Comparison of ENCODE assay signal across 8 mouse cellular contexts in the genomic region with DNA sequence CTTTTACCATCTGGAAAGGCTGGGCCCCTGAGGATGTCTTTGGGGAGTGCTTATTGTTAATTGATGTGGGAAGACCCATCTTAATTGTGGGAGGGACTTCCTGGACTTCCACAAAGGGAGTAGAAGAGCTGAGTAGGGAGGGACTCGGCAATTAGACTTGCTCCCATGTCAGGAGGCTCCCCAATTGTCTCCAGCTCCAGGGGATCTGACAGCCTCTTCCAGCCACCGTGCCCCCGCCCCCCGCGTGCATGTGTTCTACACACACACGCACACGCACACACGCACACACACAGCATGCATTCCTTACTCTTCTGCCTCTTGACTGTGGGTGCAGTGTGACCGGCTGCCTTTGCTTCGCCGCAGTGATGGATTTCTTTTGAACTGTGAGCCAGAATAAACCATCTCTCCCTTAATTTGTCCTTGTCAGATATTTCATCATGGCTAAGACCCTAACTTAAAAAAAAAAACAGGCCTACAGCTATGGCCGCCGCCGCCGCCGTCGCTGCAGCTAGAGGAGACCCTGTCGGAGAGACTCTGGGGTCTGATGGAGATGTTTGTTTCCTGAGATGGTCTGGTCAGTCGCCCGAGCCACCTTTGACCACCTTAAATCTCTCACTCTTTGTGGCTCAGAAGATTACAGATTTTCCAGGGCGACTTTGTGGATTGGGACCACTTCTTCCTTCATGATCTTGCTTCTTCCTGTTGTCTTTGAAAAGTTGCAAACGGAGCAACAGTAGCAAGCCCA. TPM values are rescaled to one million over a fixed set of nuclear protein-coding genes. Genes with fewer than 3 reads are reported as not detected.
DNase-seq lines count a peak whose midpoint lies in the region; ATAC-seq and TF ChIP-seq lines count a peak whose summit lies in the region.

No protein-coding gene starts in this region.

- ATAC-seq in granulocyte monocyte progenitor cell, adult 5-6 weeks (replicated peaks; ENCODE audit: poor library complexity, severe bottlenecking) = 0 out of 2 replicates have a peak, but pooled peaks have one; percentile 20
- no peak for ATAC-seq in intestine, postnatal 0 days
- peak; percentile 33; the same call in 1 of the 2 replicates for ATAC-seq in megakaryocyte progenitor cell, adult 5-6 weeks (replicated peaks; ENCODE audit: poor library complexity)

- H3K9ac ChIP-seq in intestine, postnatal 0 days (ENCODE audit: low read depth, low read length) = peak overlapping the region; percentile 40; the same call in 1 of the 2 replicates

- peak; percentile 36 to 45 for DNase-seq in cerebellum, postnatal 10 days
- DNase-seq in cerebellum, adult 9-11 months = no peak
- peak; percentile 49 for DNase-seq in adrenal gland, postnatal 10 days
- peak; percentile 30 for DNase-seq in thymus, postnatal 0 days (ENCODE audit: low spot score)
- DNase-seq in layer of hippocampus, adult 9-10 months (ENCODE audit: low spot score) = no peak

- no peaks in the 10 kb centered on the region for H3K27me3 ChIP-seq in intestine, postnatal 0 days (replicated peaks; ENCODE audit: control insufficient read depth, insufficient read depth, low read length)

- H3K4me3 ChIP-seq in intestine, postnatal 0 days (ENCODE audit: low read depth, low read length) = peak overlapping the region; percentile 39

- no peaks in the 10 kb centered on the region for H3K4me1 ChIP-seq in intestine, postnatal 0 days (replicated peaks; ENCODE audit: control insufficient read depth, insufficient read depth, low read length)

- H3K27ac ChIP-seq in intestine, postnatal 0 days (ENCODE audit: low read depth, low read length) = no peak overlapping the region; the same call in 1 of the 2 replicates

- no peaks in the 10 kb centered on the region for H3K36me3 ChIP-seq in intestine, postnatal 0 days (ENCODE audit: control insufficient read depth, insufficient read depth)

- TF ChIP-seq CTCF in intestine, postnatal 0 days (IDR thresholded peaks at IDR 0.05; ENCODE audit: low read depth) = no peak

- peak overlapping the region; percentile 71 for H3K4me2 ChIP-seq in intestine, postnatal 0 days (replicated peaks; ENCODE audit: low read depth)

- WGBS in intestine, postnatal 0 days = 10% methylated on average over 21 of the region's 22 CpGs

- H3K9me3 ChIP-seq in intestine, postnatal 0 days (ENCODE audit: control insufficient read depth) = no peaks in the 10 kb centered on the region

RNA-seq across cellular contexts. Expression of gene Tnks2, which starts 15.7 kb away (rescaled TPM):
- 100 to 1,000 TPM; 119 to 140 TPM for total RNA-seq in adrenal gland, postnatal 10 days (2021)
- total RNA-seq in granulocyte monocyte progenitor cell, adult 5-6 weeks (2014; fragmentation: Nextera tagmentation) = 39.1 and 55.1 TPM in 2 replicates
- total RNA-seq in granulocyte monocyte progenitor cell, adult 5-6 weeks (2017) = 60.6 and 71.7 TPM in 2 replicates
- 19.2 and 22.3 TPM in 2 replicates for polyA plus RNA-seq in intestine, postnatal 0 days (2015; fragmentation: Nextera tagmentation; extraction: Ambion mirVana)
- total RNA-seq in megakaryocyte progenitor cell, adult 5-6 weeks (2015) = 54.4 and 56.4 TPM in 2 replicates
- total RNA-seq in megakaryocyte progenitor cell, adult 5-6 weeks (2017) = 54.4 and 63.1 TPM in 2 replicates
- polyA plus RNA-seq in thymus, postnatal 0 days (2015; fragmentation: Nextera tagmentation; extraction: Ambion mirVana) = 32.4 and 37.2 TPM in 2 replicates

Comparison
In these comparisons a context has a peak if more than half of its experiments do, and no peak if none do; other contexts are left out.
1. DNase-seq: peak in cerebellum, postnatal 10 days (2 of 2), adrenal gland, postnatal 10 days (single experiment) and thymus, postnatal 0 days (single experiment); none in cerebellum, adult 9-11 months (single experiment) and layer of hippocampus, adult 9-10 months (single experiment).